Mouse (Mus musculus): ENCODE results near the gene Mmp7.

Gene Mmp7

GRCm38 (mm10) chr9:7691790-7692189 is at the start of gene Mmp7:
Mmp7 (plus strand) TSS chr9:7692090.
- no peak for DNase-seq

- no peak for DNase-seq
Observed at GRCm38 (mm10) chr9:7647901-7648300, 44.0 kb upstream of the Mmp7 start.

DNA sequence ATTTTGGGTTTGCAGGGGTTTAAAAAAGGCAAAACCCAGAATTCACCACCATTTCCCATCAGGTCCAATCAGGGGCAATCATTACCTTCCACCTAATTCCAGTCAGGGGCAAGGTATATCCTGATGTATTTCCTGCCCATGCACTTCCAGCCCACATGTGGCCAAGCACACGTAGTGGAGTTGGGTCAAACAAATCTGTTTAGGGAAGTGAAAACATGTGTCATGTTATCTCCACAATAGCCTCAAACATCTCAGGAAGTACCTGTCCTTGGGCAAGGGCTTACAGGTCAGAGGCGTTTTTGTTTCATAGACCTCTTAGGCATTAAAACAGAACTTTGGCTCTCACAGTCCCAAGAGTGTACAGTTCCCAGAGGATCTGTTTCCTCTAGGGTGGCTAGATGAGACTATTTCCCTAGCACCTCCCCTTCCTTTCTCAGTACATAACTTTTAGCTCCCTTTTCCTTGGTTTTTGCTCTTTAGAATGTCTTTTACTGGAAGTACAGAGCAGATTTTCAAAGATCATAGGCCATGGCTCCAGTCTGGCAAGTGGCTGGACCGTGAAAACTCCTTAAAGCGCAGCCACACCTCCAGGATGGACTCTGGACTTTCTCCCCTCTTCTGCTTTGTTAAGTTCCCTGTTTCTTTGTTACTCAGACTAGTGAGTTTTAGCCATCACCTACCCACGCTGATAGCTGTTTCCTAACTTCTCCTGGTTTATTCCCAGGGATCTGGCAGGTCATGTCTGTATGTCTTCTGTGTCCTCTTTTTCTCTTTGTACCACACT is 41.3 kb upstream of the Mmp7 start:
- DNase-seq: no peak

- no peak for DNase-seq
Observed at GRCm38 (mm10) chr9:7652351-7653085, 39.4 kb upstream of the Mmp7 start.

DNA sequence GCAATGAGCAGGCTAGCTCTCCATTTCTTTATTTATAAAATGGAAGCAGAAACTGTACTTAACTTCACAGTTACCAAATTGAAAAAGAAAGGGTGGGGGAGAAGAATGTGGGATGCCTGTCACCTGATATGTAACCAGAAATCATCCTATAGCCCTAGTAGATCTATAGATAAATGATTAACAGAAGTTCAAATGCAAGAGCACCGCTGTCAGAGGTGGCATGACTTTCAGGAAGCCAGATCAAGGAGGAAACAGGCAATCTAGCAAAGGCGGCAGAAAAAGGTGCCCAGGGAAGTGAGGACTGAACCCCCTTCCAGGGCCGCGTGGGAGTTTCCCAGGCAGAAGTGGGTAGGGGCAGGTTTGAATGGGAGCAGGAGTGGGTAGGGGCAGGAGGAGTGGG is 33.9 kb upstream of the Mmp7 start:
- no peak for DNase-seq

DNA sequence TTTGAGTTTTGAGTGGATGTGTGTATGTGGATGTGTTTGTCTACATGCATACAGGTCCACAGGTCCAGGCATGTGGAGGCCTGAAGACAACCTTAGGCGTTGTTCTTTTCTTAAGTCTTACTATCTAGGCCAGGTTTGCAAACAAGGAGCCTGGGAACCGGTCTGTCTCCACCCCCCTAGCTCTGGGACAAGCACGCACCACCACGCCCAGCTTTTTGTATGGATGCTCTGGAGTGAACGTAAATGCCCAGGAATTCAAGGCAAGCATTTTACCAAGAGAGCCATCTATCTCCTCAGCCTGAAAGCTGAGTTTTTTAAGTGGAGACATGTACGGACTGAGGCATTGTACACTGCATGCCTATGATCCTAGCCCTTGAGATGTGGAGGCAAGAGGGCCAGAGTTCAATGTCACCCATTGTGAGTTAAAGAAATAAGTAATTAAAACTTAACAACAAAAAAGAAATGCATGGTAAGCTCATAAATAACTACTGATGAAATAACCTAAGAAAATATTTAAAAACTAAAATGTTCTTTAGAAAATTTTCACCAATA is 32.3 kb upstream of the Mmp7 start:
- DNase-seq: no peak

GRCm38 (mm10) chr9:7661371-7661770 is 30.5 kb upstream of the Mmp7 start:
- DNase-seq: no peak

DNA sequence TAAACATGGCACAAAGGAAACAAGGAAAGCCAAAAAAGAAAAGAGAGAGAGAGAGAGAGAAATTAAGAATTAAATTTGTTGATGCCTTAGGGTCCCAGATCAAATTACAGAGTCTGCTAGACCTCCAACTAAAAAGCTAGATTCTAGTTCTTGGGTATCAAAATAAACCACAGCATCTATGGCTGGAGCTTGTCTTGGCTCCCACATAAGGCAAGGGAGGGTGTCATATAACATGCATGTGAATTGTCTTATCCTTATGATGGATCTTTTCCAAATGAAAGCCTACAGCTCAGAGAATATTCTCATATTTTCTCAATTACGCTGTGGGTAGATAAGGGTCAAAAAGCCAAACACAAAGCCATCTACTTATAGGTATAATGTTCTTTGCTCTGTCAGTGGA is 22.2 kb upstream of the Mmp7 start:
- DNase-seq: no peak

GRCm38 (mm10) chr9:7672985-7673384 is 18.9 kb upstream of the Mmp7 start:
- no peak for DNase-seq

- no peak for DNase-seq
Observed at GRCm38 (mm10) chr9:7678154-7678837, 13.6 kb upstream of the Mmp7 start.

GRCm38 (mm10) chr9:7682081-7682618 is 9.7 kb upstream of the Mmp7 start:
- no peak for DNase-seq

GRCm38 (mm10) chr9:7686024-7686423 is 5.9 kb upstream of the Mmp7 start:
- no peak for DNase-seq

DNA sequence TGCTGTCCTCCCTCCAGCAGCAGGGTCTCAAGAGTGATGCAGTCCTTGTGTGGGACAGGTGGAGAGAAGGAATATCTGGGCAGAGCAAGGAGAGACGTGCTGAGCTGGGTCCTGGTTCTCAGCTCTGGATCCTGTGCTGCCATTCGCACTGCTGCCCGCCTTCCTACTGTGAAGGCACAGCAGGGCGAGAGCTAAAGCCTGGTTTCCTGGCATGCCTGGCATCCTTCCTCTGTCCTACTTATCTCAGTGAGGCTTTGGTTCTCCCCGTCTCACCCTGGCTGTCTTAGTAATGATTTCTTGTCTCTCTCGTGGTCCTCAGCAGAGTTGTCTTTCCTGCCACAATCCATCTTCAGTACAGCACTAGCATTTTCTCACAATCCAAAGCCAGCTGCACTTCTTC is 2.1 kb upstream of the Mmp7 start:
- no peak for DNase-seq

GRCm38 (mm10) chr9:7693961-7694360 is 2.1 kb downstream of the Mmp7 start:
- DNase-seq: no peak

DNA sequence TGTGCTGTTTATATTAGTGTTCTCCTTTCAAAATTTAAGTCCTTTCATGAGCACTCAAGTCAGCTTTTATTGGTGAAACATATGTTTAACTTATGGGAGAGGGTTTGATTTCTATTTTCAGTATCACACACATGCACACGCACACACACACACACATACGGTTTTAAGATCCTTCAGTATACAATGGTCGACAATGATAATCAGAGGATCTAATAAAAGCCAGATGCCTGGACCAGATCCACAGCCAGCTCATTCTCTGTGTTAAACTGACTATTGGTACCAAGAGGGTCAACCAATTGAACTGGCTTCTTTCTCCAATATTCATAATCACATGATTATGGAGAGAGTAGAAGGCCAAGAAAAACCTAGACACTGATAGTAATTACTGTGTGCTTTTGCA is 3.8 kb downstream of the Mmp7 start:
- no peak for DNase-seq

- peak; percentile 9 to 23 for DNase-seq
Observed at GRCm38 (mm10) chr9:7708698-7709097, 16.8 kb downstream of the Mmp7 start.

DNA sequence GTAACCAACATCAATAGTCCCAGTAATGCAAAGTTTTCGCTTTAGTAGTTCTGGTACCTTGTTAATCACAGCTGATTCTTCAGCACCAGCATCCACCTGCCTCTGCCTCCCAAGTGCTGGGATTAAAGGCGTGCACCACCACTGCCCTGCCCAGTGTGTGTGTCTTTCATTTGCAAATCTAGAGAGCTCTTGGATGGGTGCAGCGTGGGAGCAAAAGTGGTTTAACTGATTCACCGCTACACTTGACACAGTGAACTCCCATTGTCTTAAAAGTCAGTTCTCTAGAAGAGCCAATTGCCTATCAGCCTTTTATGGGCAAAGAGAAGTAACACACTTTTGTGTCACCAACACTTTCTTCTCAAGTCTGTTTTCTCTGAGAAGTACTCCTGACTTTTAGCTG is 19.3 kb downstream of the Mmp7 start:
- DNase-seq: no peak

DNA sequence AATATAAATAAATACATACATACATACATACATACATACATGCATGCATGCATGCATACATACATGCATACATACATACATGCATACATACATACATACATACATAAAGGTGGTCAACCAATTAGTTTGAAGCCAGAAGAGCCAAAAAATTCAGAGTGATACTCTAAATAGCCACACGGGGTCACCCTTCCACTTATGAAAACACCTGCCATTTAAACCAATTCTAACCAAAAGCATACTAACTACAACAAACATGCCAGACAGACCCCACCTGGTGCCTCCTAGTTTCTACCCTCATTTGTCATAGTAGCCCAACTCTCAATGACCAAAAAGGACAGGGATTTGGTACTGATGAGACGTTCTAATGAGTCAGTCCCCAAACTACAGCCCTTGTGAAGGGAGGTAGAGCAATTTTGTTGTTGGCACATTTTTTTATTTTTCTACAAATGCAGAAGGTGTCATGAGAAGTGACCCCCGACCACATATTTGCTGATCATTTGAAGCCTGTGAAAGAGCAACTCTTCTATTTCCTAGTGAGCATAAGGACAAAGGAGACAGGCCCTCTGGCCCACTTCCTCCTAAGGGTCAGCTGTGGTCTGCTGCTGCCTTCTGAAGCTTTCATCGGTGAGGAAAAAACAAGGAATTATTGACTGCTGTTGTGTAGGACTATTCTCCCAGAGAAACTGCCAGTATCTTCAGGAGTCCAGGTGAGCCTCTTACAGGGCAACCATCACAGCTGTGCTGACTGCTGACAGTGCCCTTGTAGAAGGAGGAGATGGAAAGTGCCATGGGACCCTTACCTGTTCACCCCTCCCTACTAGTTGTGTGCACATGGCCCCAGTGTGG is 22.4 kb downstream of the Mmp7 start:
- peak in 1 of 2 experiments; percentile 57 for DNase-seq

GRCm38 (mm10) chr9:7714908-7715175 is 23.0 kb downstream of the Mmp7 start:
- no peak for DNase-seq

DNA sequence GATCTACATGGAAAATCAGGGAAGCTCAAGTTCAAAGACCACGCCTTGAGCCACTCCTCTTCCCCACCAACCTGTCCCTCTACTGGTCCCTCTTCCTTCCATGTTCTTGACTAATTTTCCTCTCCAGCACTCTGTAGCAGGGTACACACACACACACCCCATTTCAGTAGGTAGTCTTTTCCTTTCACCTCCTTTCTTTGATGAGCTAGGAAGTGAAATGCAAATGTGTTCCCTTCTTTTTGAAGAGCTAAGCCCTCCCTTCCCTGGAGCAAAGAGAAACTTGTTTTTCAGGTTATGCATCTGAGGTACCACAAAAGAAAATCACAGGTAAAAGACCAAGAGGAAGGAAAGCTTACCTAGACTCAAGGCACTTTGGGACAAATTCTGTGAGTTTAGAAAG is 29.7 kb downstream of the Mmp7 start:
- DNase-seq: no peak

DNA sequence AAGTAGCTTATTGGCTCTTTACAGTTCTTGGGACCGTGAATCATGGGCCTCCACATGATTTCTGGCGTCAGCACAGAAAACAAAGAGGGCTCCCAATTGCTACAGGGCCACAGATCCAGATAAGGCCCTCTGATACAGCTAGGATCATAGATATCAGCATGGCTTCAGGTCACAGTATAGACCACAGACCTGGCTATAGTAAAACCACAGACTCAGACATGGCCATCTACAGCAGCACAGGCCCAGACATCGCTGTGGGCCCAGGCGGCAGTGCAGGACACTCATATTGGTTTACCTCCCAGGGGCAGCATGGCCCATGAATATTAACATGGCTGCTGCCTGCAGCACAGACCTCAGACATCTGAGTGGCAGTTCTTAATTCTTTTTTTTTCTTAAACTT is 37.1 kb downstream of the Mmp7 start:
- DNase-seq: no peak

DNA sequence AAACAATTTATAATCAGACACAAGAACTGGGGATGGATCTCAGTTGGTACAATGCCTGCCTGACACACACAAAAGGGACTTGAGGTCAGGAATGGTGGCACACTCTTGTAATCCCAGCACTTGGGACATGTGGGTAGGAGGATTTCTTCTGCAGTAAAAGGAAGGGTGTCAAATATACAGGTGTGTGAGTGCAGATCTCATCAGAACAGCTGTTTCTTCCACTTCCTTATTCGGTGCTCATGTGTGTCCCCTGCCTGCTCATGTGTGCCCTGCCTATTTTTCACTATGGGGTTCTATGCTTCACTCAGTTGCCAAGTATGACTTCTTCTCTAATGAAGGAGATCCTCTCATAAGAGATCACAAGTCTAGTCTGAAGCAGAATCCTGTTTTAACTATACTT is 50.8 kb downstream of the Mmp7 start:
- no peak for DNase-seq

- DNase-seq: no peak
Observed at GRCm38 (mm10) chr9:7744156-7744555, 52.3 kb downstream of the Mmp7 start.

All from lung, postnatal 4 days (tissue).